Mouse (Mus musculus) kidney, adult 10 weeks (tissue): ENCODE measurements around the gene Olfr543. TPM values are rescaled to one million over a fixed set of nuclear protein-coding genes. Genes with fewer than 3 reads are reported as not detected.

Experiments used
- polyA plus RNA-seq: library from polyadenylated mRNA; stranded (reverse); fragments of 350-450 nt; fragmentation: Illumina TruSeq; extraction: RNeasy Lipid Tissue Mini Kit (QIAGEN cat#74804); gene quantifications from one replicate; pipeline ENCODE4 v1.2.3, GENCODE M21; 2014; ENCODE audit warnings: low read depth, low replicate concordance

Gene Olfr543
- not detected for polyA plus RNA-seq

DNA sequence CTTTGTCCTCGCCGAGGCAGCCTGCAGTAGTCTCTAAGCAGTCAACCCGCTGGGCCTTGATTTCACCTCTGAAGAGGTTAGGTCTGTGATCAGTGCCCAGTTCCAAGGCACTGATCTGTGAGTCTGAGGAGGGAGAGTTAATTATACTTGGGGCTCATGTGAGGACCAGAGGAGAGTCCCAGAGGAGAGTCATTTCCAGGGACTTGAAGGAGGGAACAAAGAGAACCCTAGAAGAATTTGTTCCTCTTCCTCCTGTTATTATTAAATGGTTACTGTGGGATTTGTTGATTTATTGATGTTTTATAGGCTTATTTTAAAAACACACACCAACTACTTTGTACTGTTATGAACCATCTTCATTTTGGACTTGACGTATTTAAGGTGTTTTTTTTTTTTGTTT lies at the start of gene Olfr543:
Gene Olfr543 (minus strand): TSS at position 101 of the 400 bp plus-strand sequence.

DNA sequence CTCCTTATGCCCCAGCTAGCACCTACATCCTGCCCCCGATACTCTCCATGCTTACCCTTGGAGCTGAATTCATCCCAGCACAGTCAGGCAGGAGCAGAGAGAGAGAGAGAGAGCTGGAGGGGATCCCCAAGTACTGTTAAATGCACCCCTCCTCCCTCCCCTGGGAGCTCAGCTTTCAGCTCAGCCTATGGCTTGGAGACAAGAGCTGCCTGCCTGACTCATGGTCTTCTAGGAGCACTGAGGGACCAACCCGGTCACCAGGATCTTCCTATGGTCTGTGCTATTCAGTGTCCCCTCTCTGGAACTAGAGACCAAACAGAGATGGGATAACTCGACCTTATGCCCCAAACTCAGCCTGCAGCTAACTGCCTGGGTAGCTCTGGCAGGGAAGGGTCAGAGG lies 18.0 kb upstream of the Olfr543 start, which contains the start of gene Olfr545:
Gene Olfr545 (minus strand): TSS at position 101 of the 400 bp plus-strand sequence.

DNA sequence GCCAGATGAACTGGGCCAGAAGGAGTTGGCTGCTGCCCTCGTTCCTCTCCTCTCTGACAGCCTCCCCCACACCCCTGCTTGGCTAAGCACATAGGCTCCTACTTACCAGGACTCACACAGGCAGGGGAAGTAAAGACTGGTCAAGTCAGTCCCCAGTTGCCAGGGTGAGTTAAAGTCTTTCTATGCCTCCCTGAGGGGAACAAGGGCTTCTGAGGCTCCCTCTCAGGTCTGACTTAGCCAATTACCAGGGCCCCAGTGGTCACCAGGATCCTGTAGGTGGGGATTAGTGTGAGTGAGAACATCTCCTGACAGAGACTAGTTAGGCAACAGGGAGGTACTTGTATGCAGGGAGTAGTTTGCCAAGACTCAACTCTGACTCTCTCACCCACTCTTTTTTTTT lies 6.7 kb upstream of the Olfr543 start, which contains the start of gene Olfr544:
Gene Olfr544 (minus strand): TSS at position 153 of the 400 bp plus-strand sequence.

DNA sequence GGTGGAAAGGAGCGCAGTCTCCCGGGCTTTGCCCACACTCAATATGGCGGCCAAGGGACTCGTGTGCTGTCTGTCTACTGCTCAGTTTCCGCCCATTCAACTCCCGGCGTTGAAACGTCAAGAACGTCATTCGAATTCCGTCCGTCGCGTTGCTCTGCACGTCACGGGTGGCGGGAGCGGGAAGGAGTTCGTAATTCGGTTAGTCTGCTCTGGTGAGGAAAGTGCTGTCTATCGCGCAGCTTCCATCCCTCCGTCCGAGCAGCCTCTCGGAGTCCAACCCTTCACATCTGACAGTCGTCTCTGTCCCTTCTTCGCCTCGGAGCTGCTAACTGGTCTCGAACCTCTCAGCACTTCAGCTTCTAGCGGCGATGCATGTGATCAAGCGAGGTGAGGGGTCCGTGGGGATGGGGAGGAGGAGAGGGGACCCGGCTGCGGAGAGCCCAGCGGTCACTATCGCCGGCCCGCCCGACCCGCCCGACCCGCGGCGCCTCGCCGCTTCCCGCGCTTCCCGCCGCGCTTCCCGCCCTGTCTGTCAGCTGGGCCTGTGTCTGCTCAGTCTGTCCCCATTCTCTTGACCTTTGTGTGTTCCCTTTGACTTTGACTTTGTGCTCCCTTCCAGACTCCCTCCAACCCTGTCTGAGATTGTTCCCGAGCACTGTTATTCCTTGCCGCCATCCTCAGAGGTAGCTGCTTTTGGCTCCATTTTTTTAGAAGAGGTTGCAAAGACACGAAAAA lies 39.7 kb downstream of the Olfr543 start, which contains the start of gene Rrm1:
Gene Rrm1 (plus strand): TSS at position 39 of the 735 bp plus-strand sequence.

Other genes starting within 250 kb of the Olfr543 start
- gene Rhog, start 225.6 kb downstream of the Olfr543 start, polyA plus RNA-seq, result 1.2 TPM
- 5.1 TPM for gene Stim1, start 213.9 kb downstream of the Olfr543 start, polyA plus RNA-seq
- gene Rrm1, start 40.0 kb downstream of the Olfr543 start, polyA plus RNA-seq, result 22.6 TPM
- not detected for gene Olfr544, start 6.6 kb upstream of the Olfr543 start, polyA plus RNA-seq
- gene Olfr545, start 17.9 kb upstream of the Olfr543 start, polyA plus RNA-seq, result not detected
- gene Olfr547, start 53.1 kb upstream of the Olfr543 start, polyA plus RNA-seq, result not detected
- gene Olfr548-ps1, start 59.2 kb upstream of the Olfr543 start, polyA plus RNA-seq, result not detected
- not detected for gene Olfr549, start 68.2 kb upstream of the Olfr543 start, polyA plus RNA-seq
- gene Trim21, start 83.8 kb upstream of the Olfr543 start, polyA plus RNA-seq, result 8.2 TPM
- not detected for gene Olfr550, start 89.8 kb upstream of the Olfr543 start, polyA plus RNA-seq
- gene Olfr551, start 110.2 kb upstream of the Olfr543 start, polyA plus RNA-seq, result not detected
- not detected for gene Olfr552, start 116.1 kb upstream of the Olfr543 start, polyA plus RNA-seq
- gene Olfr553, start 136.5 kb upstream of the Olfr543 start, polyA plus RNA-seq, result not detected
- not detected for gene Olfr554, start 156.8 kb upstream of the Olfr543 start, polyA plus RNA-seq
- not detected for gene Olfr555, start 177.1 kb upstream of the Olfr543 start, polyA plus RNA-seq
- not detected for gene Olfr556, start 183.2 kb upstream of the Olfr543 start, polyA plus RNA-seq
- 5.0 TPM for gene Trim68, start 205.6 kb upstream of the Olfr543 start, polyA plus RNA-seq
- not detected for gene Olfr557, start 214.2 kb upstream of the Olfr543 start, polyA plus RNA-seq
- gene Olfr558, start 220.5 kb upstream of the Olfr543 start, polyA plus RNA-seq, result 5.7 TPM
- not detected for gene Olfr33, start 237.4 kb upstream of the Olfr543 start, polyA plus RNA-seq
- not detected for gene Olfr559, start 245.8 kb upstream of the Olfr543 start, polyA plus RNA-seq